Comparison of ENCODE assay signal across 18 mouse cellular contexts in genomic region chr1:156620951-156621350, GRCm38 (mm10). TPM values are rescaled to one million over a fixed set of nuclear protein-coding genes. Genes with fewer than 3 reads are reported as not detected.
DNase-seq lines count a peak whose midpoint lies in the region; ATAC-seq and TF ChIP-seq lines count a peak whose summit lies in the region.
"Had no signal": no experiment of that assay in that cellular context is flagged by ENCODE, and none has a peak within 500 bp of the region (broad histone marks: within the 10 kb centered on the region; RNA-seq: fewer than 3 reads in every experiment).

No protein-coding gene starts in this region.

- no peak for TF ChIP-seq POLR2A in heart, adult 2 months (IDR thresholded peaks at IDR 0.05; ENCODE audit: insufficient read depth, low read depth, low read length)

- H3K79me2 ChIP-seq in heart, adult 2 months (replicated peaks; ENCODE audit: control insufficient read depth, insufficient read depth, low read length): no peaks in the 10 kb centered on the region; the same call in 1 of the 2 replicates

- no peaks in the 10 kb centered on the region for H3K27me3 ChIP-seq in heart, embryonic 13.5 days (replicated peaks)
- H3K27me3 ChIP-seq in heart, adult 2 months (ENCODE audit: control insufficient read depth, insufficient read depth, low read length): no peaks in the 10 kb centered on the region
- H3K27me3 ChIP-seq in lung, postnatal 0 days (replicated peaks; ENCODE audit: insufficient read depth, low read length): no peaks in the 10 kb centered on the region
- H3K27me3 ChIP-seq in hindbrain, embryonic 13.5 days: no peaks in the 10 kb centered on the region
- no peaks in the 10 kb centered on the region for H3K27me3 ChIP-seq in liver, embryonic 11.5 days (replicated peaks; ENCODE audit: control insufficient read depth, insufficient read depth, low read length)
- H3K27me3 ChIP-seq: embryonic facial prominence, embryonic 13.5 days; heart, embryonic 15.5 days had no signal

- H3K4me1 ChIP-seq in heart, embryonic 13.5 days: peaks cover 36% of the 10 kb centered on the region
- peaks cover 10% of the 10 kb centered on the region for H3K4me1 ChIP-seq in heart, adult 2 months (ENCODE audit: control insufficient read depth, insufficient read depth, low read length)
- H3K4me1 ChIP-seq in lung, postnatal 0 days (ENCODE audit: insufficient read depth, low read depth, low read length): no peaks in the 10 kb centered on the region; the same call in 1 of the 2 replicates
- peaks cover 19% of the 10 kb centered on the region for H3K4me1 ChIP-seq in hindbrain, embryonic 13.5 days (replicated peaks)
- H3K4me1 ChIP-seq in liver, embryonic 11.5 days (replicated peaks; ENCODE audit: control insufficient read depth, insufficient read depth, low read length): peaks cover 14% of the 10 kb centered on the region

- intact Hi-C loops in heart, adult 2 months (cut with DNase I): no loop called here

- peaks cover 24% of the 10 kb centered on the region for H3K36me3 ChIP-seq in heart, embryonic 13.5 days
- peaks cover 4% of the 10 kb centered on the region for H3K36me3 ChIP-seq in heart, adult 2 months (ENCODE audit: control insufficient read depth, insufficient read depth, low read length)
- H3K36me3 ChIP-seq in lung, postnatal 0 days (ENCODE audit: insufficient read depth, low read length): no peaks in the 10 kb centered on the region
- H3K36me3 ChIP-seq in hindbrain, embryonic 13.5 days: peaks cover 16% of the 10 kb centered on the region
- peaks cover 10% of the 10 kb centered on the region; the same call in 1 of the 2 replicates for H3K36me3 ChIP-seq in liver, embryonic 11.5 days (ENCODE audit: control insufficient read depth, insufficient read depth, low read length)

- no peak for TF ChIP-seq CTCF in heart, adult 2 months (IDR thresholded peaks at IDR 0.05)
- no peak for TF ChIP-seq CTCF in lung, postnatal 0 days (IDR thresholded peaks at IDR 0.05)

- no peak overlapping the region for H3K9ac ChIP-seq in heart, embryonic 13.5 days
- H3K9ac ChIP-seq in heart, adult 2 months (ENCODE audit: low read depth, low read length): no peak overlapping the region
- no peak overlapping the region for H3K9ac ChIP-seq in lung, postnatal 0 days (replicated peaks; ENCODE audit: low read depth)
- no peak overlapping the region for H3K9ac ChIP-seq in hindbrain, embryonic 13.5 days
- no peak overlapping the region for H3K9ac ChIP-seq in liver, embryonic 11.5 days (ENCODE audit: low read depth, low read length)
- H3K9ac ChIP-seq: embryonic facial prominence, embryonic 13.5 days; heart, embryonic 15.5 days; hindbrain, embryonic 14.5 days had no signal

- no peak overlapping the region for H3K4me2 ChIP-seq in heart, embryonic 13.5 days
- no peak overlapping the region for H3K4me2 ChIP-seq in lung, postnatal 0 days (replicated peaks; ENCODE audit: low read depth, low read length)
- no peak overlapping the region for H3K4me2 ChIP-seq in hindbrain, embryonic 13.5 days
- no peak overlapping the region for H3K4me2 ChIP-seq in liver, embryonic 11.5 days
- H3K4me2 ChIP-seq: embryonic facial prominence, embryonic 13.5 days; heart, embryonic 15.5 days; hindbrain, embryonic 14.5 days had no signal

- ATAC-seq in heart, embryonic 13.5 days (ENCODE audit: extremely low read depth, insufficient number of reproducible peaks, low FRiP score, low TSS enrichment): no peak
- no peak for ATAC-seq in lung, postnatal 0 days
- 0 out of 2 replicates have a peak, but pooled peaks have one; percentile 45 for ATAC-seq in neutrophil, adult 5-6 weeks (ENCODE audit: extremely low read depth, insufficient number of reproducible peaks, low FRiP score, poor library complexity, severe bottlenecking)
- ATAC-seq in hindbrain, embryonic 13.5 days (ENCODE audit: low FRiP score): no peak
- ATAC-seq in liver, embryonic 11.5 days (replicated peaks; ENCODE audit: low FRiP score): no peak
- ATAC-seq: forebrain, embryonic 14.5 days had no signal

- H3K4me3 ChIP-seq in heart, embryonic 13.5 days: no peak overlapping the region
- H3K4me3 ChIP-seq in heart, adult 2 months: no peak overlapping the region
- no peak overlapping the region for H3K4me3 ChIP-seq in lung, postnatal 0 days (ENCODE audit: low read depth, low read length)
- H3K4me3 ChIP-seq in hindbrain, embryonic 13.5 days: no peak overlapping the region
- H3K4me3 ChIP-seq in liver, embryonic 11.5 days (ENCODE audit: low read depth, low read length): no peak overlapping the region
- H3K4me3 ChIP-seq: embryonic facial prominence, embryonic 13.5 days; heart, embryonic 10.5 days; heart, embryonic 15.5 days had no signal

- DNase-seq in heart, adult 2 months: no peak
- DNase-seq in lung, postnatal 0 days (ENCODE audit: low spot score): no peak
- no peak for DNase-seq in lung, postnatal 10 days
- DNase-seq in liver, embryonic 11.5 days (ENCODE audit: low spot score): no peak
- DNase-seq: adrenal gland, postnatal 25 days; cerebellum, adult 18-20 months; cerebellum, adult 9-11 months; cerebellum, postnatal 36 days; gastrocnemius, postnatal 36 days; heart, postnatal 14 days had no signal

- 79% methylated on average over 3 of the region's 3 CpGs for WGBS in heart, embryonic 13.5 days
- 78% methylated on average over 3 of the region's 3 CpGs for WGBS in heart, adult 2 months
- 37% methylated on average over 3 of the region's 3 CpGs for WGBS in lung, postnatal 0 days
- 85% methylated on average over 3 of the region's 3 CpGs for WGBS in hindbrain, embryonic 13.5 days
- 81% methylated on average over 3 of the region's 3 CpGs for WGBS in liver, embryonic 11.5 days

- TF ChIP-seq EP300 in heart, adult 2 months (IDR thresholded peaks at IDR 0.05; ENCODE audit: insufficient read depth, low read depth, low read length): no peak
- TF ChIP-seq EP300 in lung, postnatal 0 days (IDR thresholded peaks at IDR 0.05): no peak

- 0 out of 2 replicates have a peak overlapping the region, but pooled peaks have one; percentile 5 for H3K27ac ChIP-seq in heart, embryonic 13.5 days (replicated peaks)
- H3K27ac ChIP-seq in heart, adult 2 months: no peak overlapping the region
- H3K27ac ChIP-seq in lung, postnatal 0 days (ENCODE audit: low read length): 0 out of 2 replicates have a peak overlapping the region, but pooled peaks have one; percentile 20
- H3K27ac ChIP-seq in hindbrain, embryonic 13.5 days: no peak overlapping the region
- no peak overlapping the region for H3K27ac ChIP-seq in liver, embryonic 11.5 days (ENCODE audit: low read depth, low read length)
- H3K27ac ChIP-seq: embryonic facial prominence, embryonic 13.5 days; heart, embryonic 10.5 days; heart, embryonic 15.5 days; hindbrain, embryonic 14.5 days had no signal

- no peaks in the 10 kb centered on the region for H3K9me3 ChIP-seq in heart, embryonic 13.5 days
- H3K9me3 ChIP-seq in lung, postnatal 0 days (ENCODE audit: low read length): no peaks in the 10 kb centered on the region
- H3K9me3 ChIP-seq in hindbrain, embryonic 13.5 days: no peaks in the 10 kb centered on the region
- no peaks in the 10 kb centered on the region for H3K9me3 ChIP-seq in liver, embryonic 11.5 days (ENCODE audit: control insufficient read depth, low read length)
- H3K9me3 ChIP-seq: embryonic facial prominence, embryonic 13.5 days; heart, embryonic 10.5 days; heart, embryonic 15.5 days had no signal

RNA-seq across cellular contexts. Expression of gene Tor3a, which starts 53.2 kb away (rescaled TPM):
- polyA plus RNA-seq in heart, embryonic 13.5 days (2015; fragmentation: Nextera tagmentation; extraction: Ambion mirVana): 4.8 and 5.1 TPM in 2 replicates
- total RNA-seq in heart, adult 2 months (2021): 10 to 100 TPM in 1 of 2 experiments, 1 to 10 TPM in 1; 8.3 to 11.6 TPM
- 8.9 and 11.8 TPM in 2 replicates for polyA plus RNA-seq in heart, adult 2 months (2012; rRNA removed)
- 36.1 and 37.8 TPM in 2 replicates for polyA plus RNA-seq in lung, postnatal 0 days (2015; fragmentation: Nextera tagmentation; extraction: Ambion mirVana)
- total RNA-seq in neutrophil, adult 5-6 weeks (2017): 24.6 and 25.2 TPM in 2 replicates
- polyA plus RNA-seq in hindbrain, embryonic 13.5 days (2015; fragmentation: Nextera tagmentation; extraction: Ambion mirVana): 3.2 and 5.9 TPM in 2 replicates
- 4.0 and 4.3 TPM in 2 replicates for polyA plus RNA-seq in liver, embryonic 11.5 days (2014; fragmentation: Nextera tagmentation; extraction: Ambion mirVana)

Comparison
In these comparisons a context has a peak if more than half of its experiments do, and no peak if none do; other contexts are left out.
1. H3K27ac ChIP-seq: peak in heart, embryonic 13.5 days (single experiment) and lung, postnatal 0 days (single experiment); none in heart, adult 2 months (single experiment), hindbrain, embryonic 13.5 days (single experiment) and liver, embryonic 11.5 days (single experiment).